Comparison of ENCODE assay signal across 19 mouse cellular contexts in genomic region chr8:117718152-117718860, GRCm38 (mm10). TPM values are rescaled to one million over a fixed set of nuclear protein-coding genes. Genes with fewer than 3 reads are reported as not detected.
A peak's percentile ranks its signal among the peaks of the same experiment; 100 is the strongest.
DNase-seq lines count a peak whose midpoint lies in the region; ATAC-seq lines count a peak whose summit lies in the region.
"Had no signal": no experiment of that assay in that cellular context is flagged by ENCODE, and none has a peak within 500 bp of the region (broad histone marks: within the 10 kb centered on the region; RNA-seq: fewer than 3 reads in every experiment).

No protein-coding gene starts in this region.

- H3K36me3 ChIP-seq in embryonic facial prominence, embryonic 14.5 days (ENCODE audit: control insufficient read depth, insufficient read depth, low read length) = no peaks in the 10 kb centered on the region
- H3K36me3 ChIP-seq in stomach, embryonic 15.5 days = no peaks in the 10 kb centered on the region
- H3K36me3 ChIP-seq: G1E; neural tube, embryonic 12.5 days had no signal

- no peaks in the 10 kb centered on the region for H3K27me3 ChIP-seq in embryonic facial prominence, embryonic 14.5 days (replicated peaks; ENCODE audit: control insufficient read depth, insufficient read depth, low read length)
- no peaks in the 10 kb centered on the region for H3K27me3 ChIP-seq in stomach, embryonic 15.5 days (replicated peaks)
- H3K27me3 ChIP-seq: forebrain, embryonic 13.5 days; neural tube, embryonic 12.5 days had no signal

- no peak overlapping the region for H3K4me3 ChIP-seq in embryonic facial prominence, embryonic 14.5 days (ENCODE audit: low read depth, low read length)
- no peak overlapping the region for H3K4me3 ChIP-seq in stomach, embryonic 15.5 days (replicated peaks)
- H3K4me3 ChIP-seq: forebrain, embryonic 13.5 days; neural tube, embryonic 12.5 days had no signal

- DNase-seq in embryonic facial prominence, embryonic 14.5 days (ENCODE audit: low spot score) = peak; percentile 65
- peak; percentile 64 to 79 for DNase-seq in kidney, adult 8-10 months
- DNase-seq in liver = peak; percentile 22
- DNase-seq in thymus, postnatal 36 days = no peak
- DNase-seq in right cerebral cortex, postnatal 14 days = no peak
- DNase-seq in heart, adult 11 months = no peak
- DNase-seq in frontal cortex, postnatal 36 days (ENCODE audit: low spot score in 2 of 2) = no peak
- DNase-seq: adrenal gland, postnatal 10 days; cerebellum, postnatal 14 days; heart, postnatal 10 days; midbrain, embryonic 14.5 days; right cerebral cortex, postnatal 4 days had no signal

- H3K27ac ChIP-seq in embryonic facial prominence, embryonic 14.5 days (replicated peaks; ENCODE audit: low read depth, low read length) = no peak overlapping the region
- H3K27ac ChIP-seq in stomach, embryonic 15.5 days = no peak overlapping the region; the same call in 1 of the 2 replicates
- H3K27ac ChIP-seq: forebrain, embryonic 13.5 days; neural tube, embryonic 12.5 days had no signal

- 67% methylated on average over 14 of the region's 14 CpGs for WGBS in embryonic facial prominence, embryonic 14.5 days
- 63% methylated on average over 14 of the region's 14 CpGs for WGBS in stomach, embryonic 15.5 days

- no peak overlapping the region for H3K9ac ChIP-seq in embryonic facial prominence, embryonic 14.5 days (ENCODE audit: low read depth, low read length)
- H3K9ac ChIP-seq in stomach, embryonic 15.5 days = no peak overlapping the region
- H3K9ac ChIP-seq: forebrain, embryonic 13.5 days; neural tube, embryonic 12.5 days had no signal

- no peaks in the 10 kb centered on the region for H3K4me1 ChIP-seq in embryonic facial prominence, embryonic 14.5 days (ENCODE audit: control insufficient read depth, insufficient read depth, low read length)
- H3K4me1 ChIP-seq in stomach, embryonic 15.5 days = no peaks in the 10 kb centered on the region
- H3K4me1 ChIP-seq: forebrain, embryonic 13.5 days; neural tube, embryonic 12.5 days had no signal

- peaks cover 4% of the 10 kb centered on the region; the same call in 1 of the 2 replicates for H3K9me3 ChIP-seq in embryonic facial prominence, embryonic 14.5 days (ENCODE audit: control insufficient read depth, low read length)
- H3K9me3 ChIP-seq in stomach, embryonic 15.5 days = no peaks in the 10 kb centered on the region

- no peak overlapping the region for H3K4me2 ChIP-seq in embryonic facial prominence, embryonic 14.5 days (ENCODE audit: low read depth, low read length)
- H3K4me2 ChIP-seq in stomach, embryonic 15.5 days = no peak overlapping the region
- H3K4me2 ChIP-seq: forebrain, embryonic 13.5 days; neural tube, embryonic 12.5 days had no signal

- peak; percentile 72 for ATAC-seq in embryonic facial prominence, embryonic 14.5 days (ENCODE audit: low read depth)
- peak; percentile 39; the same call in 1 of the 2 replicates for ATAC-seq in stomach, embryonic 15.5 days (ENCODE audit: insufficient read depth, low FRiP score, low read depth)
- ATAC-seq: forebrain, embryonic 13.5 days; lung, postnatal 0 days had no signal

RNA-seq across cellular contexts. Expression of gene Hsd17b2, which starts 16.6 kb away (rescaled TPM):
- 1.2 and 1.3 TPM in 2 replicates for polyA plus RNA-seq in embryonic facial prominence, embryonic 14.5 days (2014; fragmentation: Nextera tagmentation; extraction: Ambion mirVana)
- 21.5 and 23.7 TPM in 2 replicates for polyA plus RNA-seq in stomach, embryonic 15.5 days (2015; fragmentation: Nextera tagmentation; extraction: Ambion mirVana)
- polyA plus RNA-seq: C2C12; G1E; limb, embryonic 11.5 days; midbrain, embryonic 14.5 days; neural tube, embryonic 12.5 days had no signal

RNA-seq across cellular contexts. Expression of gene Sdr42e1, which starts 44.8 kb away (rescaled TPM):
- polyA plus RNA-seq in embryonic facial prominence, embryonic 14.5 days (2014; fragmentation: Nextera tagmentation; extraction: Ambion mirVana) = 2.5 and 4.7 TPM in 2 replicates
- polyA plus RNA-seq in stomach, embryonic 15.5 days (2015; fragmentation: Nextera tagmentation; extraction: Ambion mirVana) = 7.2 TPM in 2 replicates
- polyA plus RNA-seq: C2C12, G1E had no signal

Comparison
In these comparisons a context has a peak if more than half of its experiments do, and no peak if none do; other contexts are left out.
1. DNase-seq: peak in embryonic facial prominence, embryonic 14.5 days (single experiment), kidney, adult 8-10 months (2 of 2) and liver (single experiment); none in thymus, postnatal 36 days (0 of 2), right cerebral cortex, postnatal 14 days (single experiment), heart, adult 11 months (single experiment) and frontal cortex, postnatal 36 days (0 of 2).